11 mouse cellular contexts compared by ENCODE assay signal in genomic region chr7:103806856-103807255, GRCm38 (mm10). TPM values are rescaled to one million over a fixed set of nuclear protein-coding genes. Genes with fewer than 3 reads are reported as not detected.
DNase-seq lines count a peak whose midpoint lies in the region; ATAC-seq and TF ChIP-seq lines count a peak whose summit lies in the region.
"Had no signal": no experiment of that assay in that cellular context is flagged by ENCODE, and none has a peak within 500 bp of the region (broad histone marks: within the 10 kb centered on the region; RNA-seq: fewer than 3 reads in every experiment).

No protein-coding gene starts in this region.

- no peaks in the 10 kb centered on the region for H3K4me1 ChIP-seq in heart, adult 2 months (ENCODE audit: control insufficient read depth, insufficient read depth, low read length)
- H3K4me1 ChIP-seq in heart, embryonic 11.5 days (ENCODE audit: control insufficient read depth, insufficient read depth, low read length): peaks cover 5% of the 10 kb centered on the region; the same call in 1 of the 2 replicates
- no peaks in the 10 kb centered on the region for H3K4me1 ChIP-seq in stomach, postnatal 0 days (replicated peaks; ENCODE audit: control insufficient read depth, insufficient read depth)
- H3K4me1 ChIP-seq: stomach, embryonic 15.5 days had no signal

- no peak for DNase-seq in heart, adult 2 months
- peak; percentile 1 for DNase-seq in ovary, postnatal 14 days (ENCODE audit: low spot score)
- DNase-seq in ovary, adult 18-20 months (ENCODE audit: low spot score): no peak
- peak; percentile 30 for DNase-seq in adrenal gland, postnatal 14 days
- DNase-seq in large intestine, adult 2 months (ENCODE audit: low read depth, low spot score): peak; percentile 4
- DNase-seq in stomach, postnatal 0 days (ENCODE audit: low spot score): no peak
- DNase-seq in urinary bladder, adult 2 months (ENCODE audit: low spot score): no peak

- no peak overlapping the region for H3K4me3 ChIP-seq in heart, adult 2 months
- H3K4me3 ChIP-seq in heart, embryonic 11.5 days (ENCODE audit: low read depth, low read length): no peak overlapping the region
- H3K4me3 ChIP-seq in stomach, postnatal 0 days (ENCODE audit: low read depth, low read length): no peak overlapping the region
- H3K4me3 ChIP-seq: stomach, embryonic 15.5 days had no signal

- H3K27me3 ChIP-seq in heart, adult 2 months (ENCODE audit: control insufficient read depth, insufficient read depth, low read length): no peaks in the 10 kb centered on the region
- no peaks in the 10 kb centered on the region for H3K27me3 ChIP-seq in heart, embryonic 11.5 days (ENCODE audit: control insufficient read depth, insufficient read depth, low read length)
- no peaks in the 10 kb centered on the region for H3K27me3 ChIP-seq in stomach, postnatal 0 days (ENCODE audit: control insufficient read depth, insufficient read depth, low read length)
- H3K27me3 ChIP-seq: stomach, embryonic 15.5 days had no signal

- TF ChIP-seq POLR2A in heart, adult 2 months (IDR thresholded peaks at IDR 0.05; ENCODE audit: insufficient read depth, low read depth, low read length): no peak

- 55% methylated on average over 1 of the region's 1 CpGs for WGBS in heart, adult 2 months
- 70% methylated on average over 1 of the region's 1 CpGs for WGBS in heart, embryonic 11.5 days (ENCODE audit: insufficient replicate concordance)
- 36% methylated on average over 1 of the region's 1 CpGs for WGBS in large intestine, adult 2 months
- WGBS in stomach, postnatal 0 days: 36% methylated on average over 1 of the region's 1 CpGs

- H3K36me3 ChIP-seq in heart, adult 2 months (ENCODE audit: control insufficient read depth, insufficient read depth, low read length): no peaks in the 10 kb centered on the region
- H3K36me3 ChIP-seq in heart, embryonic 11.5 days (ENCODE audit: control insufficient read depth, insufficient read depth, low read length): no peaks in the 10 kb centered on the region
- H3K36me3 ChIP-seq in stomach, postnatal 0 days (ENCODE audit: control insufficient read depth, insufficient read depth, low read length): no peaks in the 10 kb centered on the region
- H3K36me3 ChIP-seq: stomach, embryonic 15.5 days had no signal

- peak; percentile 74 for TF ChIP-seq CTCF in heart, adult 2 months (IDR thresholded peaks at IDR 0.05)
- TF ChIP-seq CTCF in stomach, postnatal 0 days (IDR thresholded peaks at IDR 0.05; ENCODE audit: low read depth): peak; percentile 69

- no peaks in the 10 kb centered on the region for H3K79me2 ChIP-seq in heart, adult 2 months (replicated peaks; ENCODE audit: control insufficient read depth, insufficient read depth, low read length)

- no peak overlapping the region for H3K9ac ChIP-seq in heart, adult 2 months (ENCODE audit: low read depth, low read length)
- no peak overlapping the region for H3K9ac ChIP-seq in heart, embryonic 11.5 days (ENCODE audit: low read depth, low read length)
- no peak overlapping the region for H3K9ac ChIP-seq in stomach, postnatal 0 days (ENCODE audit: low read length)
- H3K9ac ChIP-seq: stomach, embryonic 15.5 days had no signal

- no peak for ATAC-seq in heart, embryonic 11.5 days (replicated peaks; ENCODE audit: insufficient number of reproducible peaks, low FRiP score, low TSS enrichment)
- no peak for ATAC-seq in stomach, postnatal 0 days (ENCODE audit: low FRiP score, low TSS enrichment)

- H3K27ac ChIP-seq in heart, adult 2 months: no peak overlapping the region
- H3K27ac ChIP-seq in heart, embryonic 11.5 days (ENCODE audit: low read depth, low read length): no peak overlapping the region
- no peak overlapping the region for H3K27ac ChIP-seq in stomach, postnatal 0 days (replicated peaks)
- H3K27ac ChIP-seq: stomach, embryonic 15.5 days had no signal

- no peaks in the 10 kb centered on the region for H3K9me3 ChIP-seq in heart, embryonic 11.5 days (replicated peaks; ENCODE audit: control insufficient read depth, low read length)
- no peaks in the 10 kb centered on the region for H3K9me3 ChIP-seq in stomach, postnatal 0 days (ENCODE audit: control insufficient read depth, low read length)
- H3K9me3 ChIP-seq: stomach, embryonic 15.5 days had no signal

- no peak for TF ChIP-seq EP300 in heart, adult 2 months (IDR thresholded peaks at IDR 0.05; ENCODE audit: insufficient read depth, low read depth, low read length)
- TF ChIP-seq EP300 in stomach, postnatal 0 days (optimal IDR thresholded peaks at IDR 0.05): no peak

- H3K4me2 ChIP-seq in heart, embryonic 11.5 days: no peak overlapping the region
- H3K4me2 ChIP-seq in stomach, postnatal 0 days (replicated peaks; ENCODE audit: low read depth): no peak overlapping the region
- H3K4me2 ChIP-seq: stomach, embryonic 15.5 days had no signal

- intact Hi-C loops in heart, adult 2 months (cut with DNase I): loop anchor here (10.0 kb wide), 1 partner anchor 1302 kb away; no protein-coding TSS in a partner anchor

RNA-seq across cellular contexts. Expression of gene Hbb-bt, which starts 6.9 kb away (rescaled TPM):
- 1,000 to 10,000 TPM in 1 of 2 experiments, 100 to 1,000 TPM in 1; 558 to 4,688 TPM for total RNA-seq in heart, adult 2 months (2021)
- 954 and 7,998 TPM in 2 replicates for polyA plus RNA-seq in heart, adult 2 months (2012; rRNA removed)
- polyA plus RNA-seq in heart, embryonic 11.5 days (2014; fragmentation: Nextera tagmentation; extraction: Ambion mirVana): 2,483 and 3,067 TPM in 2 replicates
- total RNA-seq in adrenal gland, postnatal 14 days (2021): 1,182 and 1,430 TPM in 2 replicates
- 7.5 and 9.3 TPM in 2 replicates for polyA plus RNA-seq in large intestine, adult 2 months (2012; rRNA removed)
- 137 and 177 TPM in 2 replicates for polyA plus RNA-seq in stomach, postnatal 0 days (2015; fragmentation: Nextera tagmentation; extraction: Ambion mirVana)
- 33.8 and 35.3 TPM in 2 replicates for polyA plus RNA-seq in urinary bladder, adult 2 months (2012; rRNA removed)

RNA-seq across cellular contexts. Expression of gene Olfr67, which starts 15.2 kb away (rescaled TPM):
- not detected for total RNA-seq in heart, adult 2 months (2021)
- polyA plus RNA-seq in heart, adult 2 months (2012; rRNA removed): not detected in 2 replicates
- 0.08 TPM in 1 of 2 replicates, not detected in the other for polyA plus RNA-seq in heart, embryonic 11.5 days (2014; fragmentation: Nextera tagmentation; extraction: Ambion mirVana)
- not detected in 2 replicates for total RNA-seq in adrenal gland, postnatal 14 days (2021)
- not detected in 2 replicates for polyA plus RNA-seq in large intestine, adult 2 months (2012; rRNA removed)
- not detected in 2 replicates for polyA plus RNA-seq in stomach, postnatal 0 days (2015; fragmentation: Nextera tagmentation; extraction: Ambion mirVana)
- polyA plus RNA-seq in urinary bladder, adult 2 months (2012; rRNA removed): not detected in 2 replicates
- total RNA-seq: left cerebral cortex, adult 8-10 months had no signal
- polyA plus RNA-seq: cerebellum, adult 2 months; stomach, embryonic 15.5 days had no signal

RNA-seq across cellular contexts. Expression of gene Hbb-bs, which starts 21.0 kb away (rescaled TPM):
- over 10,000 TPM in 1 of 2 experiments, 1,000 to 10,000 TPM in 1; 5,780 to 41,164 TPM for total RNA-seq in heart, adult 2 months (2021)
- 10,215 and 68,774 TPM in 2 replicates for polyA plus RNA-seq in heart, adult 2 months (2012; rRNA removed)
- polyA plus RNA-seq in heart, embryonic 11.5 days (2014; fragmentation: Nextera tagmentation; extraction: Ambion mirVana): 849 and 1,123 TPM in 2 replicates
- total RNA-seq in adrenal gland, postnatal 14 days (2021): 8,688 and 11,965 TPM in 2 replicates
- 97.3 and 114 TPM in 2 replicates for polyA plus RNA-seq in large intestine, adult 2 months (2012; rRNA removed)
- 597 and 747 TPM in 2 replicates for polyA plus RNA-seq in stomach, postnatal 0 days (2015; fragmentation: Nextera tagmentation; extraction: Ambion mirVana)
- polyA plus RNA-seq in urinary bladder, adult 2 months (2012; rRNA removed): 257 and 296 TPM in 2 replicates

RNA-seq across cellular contexts. Expression of gene Olfr68, which starts 27.4 kb away (rescaled TPM):
- total RNA-seq in heart, adult 2 months (2021): not detected
- polyA plus RNA-seq in heart, adult 2 months (2012; rRNA removed): not detected in 2 replicates
- not detected in 2 replicates for polyA plus RNA-seq in heart, embryonic 11.5 days (2014; fragmentation: Nextera tagmentation; extraction: Ambion mirVana)
- not detected in 2 replicates for total RNA-seq in adrenal gland, postnatal 14 days (2021)
- not detected in 2 replicates for polyA plus RNA-seq in large intestine, adult 2 months (2012; rRNA removed)
- 0.02 TPM in 1 of 2 replicates, not detected in the other for polyA plus RNA-seq in stomach, postnatal 0 days (2015; fragmentation: Nextera tagmentation; extraction: Ambion mirVana)
- polyA plus RNA-seq in urinary bladder, adult 2 months (2012; rRNA removed): not detected in 2 replicates
- total RNA-seq: left cerebral cortex, adult 8-10 months had no signal
- polyA plus RNA-seq: cerebellum, adult 2 months; stomach, embryonic 15.5 days had no signal

RNA-seq across cellular contexts. Expression of gene Hbb-bh2, which starts 33.5 kb away (rescaled TPM):
- not detected for total RNA-seq in heart, adult 2 months (2021)
- not detected in 2 replicates for polyA plus RNA-seq in heart, adult 2 months (2012; rRNA removed)
- polyA plus RNA-seq in heart, embryonic 11.5 days (2014; fragmentation: Nextera tagmentation; extraction: Ambion mirVana): 0.31 TPM in 1 of 2 replicates, not detected in the other
- not detected in 2 replicates for total RNA-seq in adrenal gland, postnatal 14 days (2021)
- polyA plus RNA-seq in large intestine, adult 2 months (2012; rRNA removed): not detected in 2 replicates
- polyA plus RNA-seq in stomach, postnatal 0 days (2015; fragmentation: Nextera tagmentation; extraction: Ambion mirVana): not detected in 2 replicates
- polyA plus RNA-seq in urinary bladder, adult 2 months (2012; rRNA removed): not detected in 2 replicates
- total RNA-seq: left cerebral cortex, adult 8-10 months had no signal
- polyA plus RNA-seq: cerebellum, adult 2 months; stomach, embryonic 15.5 days had no signal

Comparison
In these comparisons a context has a peak if more than half of its experiments do, and no peak if none do; other contexts are left out.
1. DNase-seq: peak in ovary, postnatal 14 days (single experiment), adrenal gland, postnatal 14 days (single experiment) and large intestine, adult 2 months (single experiment); none in heart, adult 2 months (0 of 2), ovary, adult 18-20 months (single experiment), stomach, postnatal 0 days (single experiment) and urinary bladder, adult 2 months (single experiment).